Mouse (Mus musculus) stomach, postnatal 0 days (tissue): ENCODE results near the gene Zbtb20. TPM values are rescaled to one million over a fixed set of nuclear protein-coding genes. Genes with fewer than 3 reads are reported as not detected.

ENCODE experiments used
- ATAC-seq: fragments of 200-750 bp; cut with Nextera tagmentation; 2 replicates; pipeline ENCODE4 v1.8.0; 2017; ENCODE audit not compliant: low FRiP score, low TSS enrichment
- DNase-seq: peaks from one replicate; pipeline ENCODE4 v3.0.0-alpha.2; 2016; ENCODE audit warnings: low spot score
- H3K27ac ChIP-seq: fragments of 300-500 bp; sonication (generic); replicated peaks from 2 replicates; pipeline ENCODE4 v1.5.1; 2014; ENCODE audit warnings: mild to moderate bottlenecking, control low read depth
- H3K27me3 ChIP-seq: fragments of 300-500 bp; sonication (generic); 2 replicates; pipeline ENCODE4 v1.6.1; 2014; ENCODE audit warnings: low read length; ENCODE audit not compliant: control insufficient read depth, insufficient read depth
- H3K36me3 ChIP-seq: fragments of 300-500 bp; sonication (generic); 2 replicates; pipeline ENCODE4 v1.6.1; 2014; ENCODE audit warnings: low read length, mixed read lengths; ENCODE audit not compliant: control insufficient read depth, insufficient read depth
- H3K4me1 ChIP-seq: fragments of 300-500 bp; sonication (generic); replicated peaks from 2 replicates; pipeline ENCODE4 v1.6.1; 2014; ENCODE audit warnings: antibody characterized with exemption; ENCODE audit not compliant: control insufficient read depth, insufficient read depth
- H3K4me2 ChIP-seq: fragments of 300-500 bp; sonication (generic); replicated peaks from 2 replicates; pipeline ENCODE4 v1.6.1; 2014; ENCODE audit warnings: low read depth, mild to moderate bottlenecking, control low read depth, moderate library complexity
- H3K4me3 ChIP-seq: fragments of 300-500 bp; sonication (generic); 2 replicates; pipeline ENCODE4 v1.5.1; 2014; ENCODE audit warnings: low read depth, low read length, control low read depth
- H3K9ac ChIP-seq: fragments of 300-500 bp; sonication (generic); 2 replicates; pipeline ENCODE4 v1.6.1; 2014; ENCODE audit warnings: mild to moderate bottlenecking, low read length, control low read depth, mixed read lengths
- H3K9me3 ChIP-seq: fragments of 300-500 bp; sonication (generic); 2 replicates; pipeline ENCODE4 v1.6.1; 2016; ENCODE audit warnings: low read length; ENCODE audit not compliant: control insufficient read depth
- CTCF ChIP-seq: IDR thresholded peaks from 2 replicates; pipeline ENCODE4 v1.5.1; 2016; ENCODE audit warnings: antibody characterized with exemption, low read depth, mild to moderate bottlenecking, moderate library complexity
- EP300 ChIP-seq: optimal IDR thresholded peaks from 2 replicates; pipeline ENCODE3; 2016; ENCODE audit warnings: antibody characterized with exemption
- WGBS: fragments of 180-500 bp; shearing (Covaris S2); extraction: QIAGEN DNeasy Blood & Tissue Kit; methylation state at CpG from one replicate; pipeline ENCODE4 v1.1.7; 2014; 5-methylcytosine and 5-hydroxymethylcytosine counted together
- polyA plus RNA-seq: library from polyadenylated mRNA; unstranded; fragments of >200 nt; fragmentation: Nextera tagmentation; extraction: Ambion mirVana; gene quantifications from 2 replicates; pipeline ENCODE4 v1.2.1, GENCODE M21; 2015

The Zbtb20 gene
- polyA plus RNA-seq, 1 experiment from 2014 or later, result 15.7 TPM

DNA sequence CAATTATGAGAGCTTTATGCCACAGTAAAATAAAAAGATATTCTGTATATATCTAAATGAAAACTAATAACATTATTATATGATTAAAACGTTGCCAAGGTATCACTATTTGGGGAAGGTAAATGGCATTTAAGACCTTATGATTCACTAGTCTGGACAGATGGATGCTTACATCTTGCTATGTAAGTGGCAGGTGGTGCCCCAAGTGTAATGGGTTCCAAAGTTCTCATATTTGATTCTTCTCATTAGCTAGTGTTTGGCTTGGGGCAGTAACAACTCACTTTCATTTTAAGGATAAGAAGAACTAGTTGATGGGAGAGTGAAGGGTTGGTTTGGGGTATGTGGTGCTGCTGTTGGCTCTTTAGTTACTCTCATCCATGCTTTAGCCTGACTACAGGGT, 235.6 kb downstream of the Zbtb20 start:
- 73% methylated on average over 1 of the region's 1 CpGs for WGBS
- TF ChIP-seq EP300, result no peak
- TF ChIP-seq CTCF, result no peak
- H3K27me3 ChIP-seq, result no peaks in the 10 kb centered on the region
- no peak overlapping the region for H3K27ac ChIP-seq
- H3K36me3 ChIP-seq, result no peaks in the 10 kb centered on the region
- H3K9ac ChIP-seq, result no peak overlapping the region
- DNase-seq (no peak), ATAC-seq (no peak)
- no peaks in the 10 kb centered on the region for H3K4me1 ChIP-seq
- H3K4me2 ChIP-seq, result no peak overlapping the region
- no peak overlapping the region for H3K4me3 ChIP-seq
- H3K9me3 ChIP-seq, result no peaks in the 10 kb centered on the region

- no peaks in the 10 kb centered on the region for H3K9me3 ChIP-seq
- H3K27ac ChIP-seq, result no peak overlapping the region
- H3K27me3 ChIP-seq, result no peaks in the 10 kb centered on the region
- DNase-seq (no peak), ATAC-seq (0 out of 2 replicates have a peak, but pooled peaks have one; percentile 21)
- no peak overlapping the region for H3K4me2 ChIP-seq
- no peaks in the 10 kb centered on the region for H3K36me3 ChIP-seq
- no peak overlapping the region for H3K4me3 ChIP-seq
- no peak overlapping the region for H3K9ac ChIP-seq
- 85% methylated on average over 1 of the region's 1 CpGs for WGBS
- TF ChIP-seq CTCF (no peak), EP300 (no peak)
- no peaks in the 10 kb centered on the region for H3K4me1 ChIP-seq
Measured at GRCm38 (mm10) chr16:43113968-43114367, 238.3 kb downstream of the Zbtb20 start.

DNA sequence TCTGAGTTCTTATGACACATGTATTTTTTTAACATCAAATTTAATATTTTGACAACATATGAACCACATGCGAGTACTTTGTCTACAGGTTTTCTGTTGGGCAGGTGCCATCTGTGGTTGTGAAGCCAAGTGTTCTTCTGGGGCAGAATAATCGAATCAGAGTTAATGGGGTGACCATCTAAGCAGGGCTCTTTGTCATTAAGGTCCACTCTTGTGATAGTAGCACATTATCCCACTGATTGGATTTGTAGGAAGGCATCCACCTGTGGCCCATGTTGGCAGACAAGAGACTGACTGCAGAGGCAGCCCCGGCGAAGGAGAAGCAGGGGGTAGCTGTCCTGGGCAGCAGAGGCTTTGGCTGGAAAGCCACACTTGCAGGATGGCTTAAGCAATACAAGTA, 254.3 kb downstream of the Zbtb20 start:
- H3K27me3 ChIP-seq, result no peaks in the 10 kb centered on the region
- no peak overlapping the region for H3K9ac ChIP-seq
- no peaks in the 10 kb centered on the region for H3K36me3 ChIP-seq
- no peak for TF ChIP-seq CTCF
- TF ChIP-seq EP300, result no peak
- H3K4me1 ChIP-seq, result no peaks in the 10 kb centered on the region
- ATAC-seq (no peak), DNase-seq (no peak)
- H3K9me3 ChIP-seq, result no peaks in the 10 kb centered on the region
- H3K27ac ChIP-seq, result no peak overlapping the region
- 89% methylated on average over 4 of the region's 4 CpGs for WGBS
- no peak overlapping the region for H3K4me2 ChIP-seq
- H3K4me3 ChIP-seq, result no peak overlapping the region

DNA sequence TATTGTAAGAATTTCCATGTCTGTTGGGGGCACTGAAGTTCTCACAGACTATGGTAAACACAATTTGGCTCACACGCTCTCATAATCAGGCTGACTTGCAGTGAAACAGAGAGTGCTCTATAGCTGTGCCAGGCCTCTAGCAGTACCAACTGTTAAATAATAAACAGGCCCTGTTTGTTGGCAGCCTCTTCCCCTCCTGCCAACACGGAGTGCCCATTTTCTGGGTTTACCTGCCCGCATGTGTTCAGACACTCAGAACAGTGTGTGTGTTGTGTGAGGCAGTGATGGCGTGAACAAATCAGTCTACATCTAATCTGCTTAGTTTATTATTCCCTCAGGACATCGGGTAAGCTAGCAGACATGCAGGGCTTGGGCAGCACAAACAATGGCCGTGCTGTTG, 254.9 kb downstream of the Zbtb20 start:
- Histone ChIP-seq H3K4me2 (no peak overlapping the region), H3K4me3 (no peak overlapping the region), H3K27ac (no peak overlapping the region), H3K9me3 (no peaks in the 10 kb centered on the region), H3K36me3 (no peaks in the 10 kb centered on the region), H3K9ac (no peak overlapping the region), H3K4me1 (no peaks in the 10 kb centered on the region), H3K27me3 (no peaks in the 10 kb centered on the region)
- WGBS, result 58% methylated on average over 6 of the region's 6 CpGs
- DNase-seq (no peak), ATAC-seq (no peak)
- no peak for TF ChIP-seq CTCF
- TF ChIP-seq EP300, result no peak

DNA sequence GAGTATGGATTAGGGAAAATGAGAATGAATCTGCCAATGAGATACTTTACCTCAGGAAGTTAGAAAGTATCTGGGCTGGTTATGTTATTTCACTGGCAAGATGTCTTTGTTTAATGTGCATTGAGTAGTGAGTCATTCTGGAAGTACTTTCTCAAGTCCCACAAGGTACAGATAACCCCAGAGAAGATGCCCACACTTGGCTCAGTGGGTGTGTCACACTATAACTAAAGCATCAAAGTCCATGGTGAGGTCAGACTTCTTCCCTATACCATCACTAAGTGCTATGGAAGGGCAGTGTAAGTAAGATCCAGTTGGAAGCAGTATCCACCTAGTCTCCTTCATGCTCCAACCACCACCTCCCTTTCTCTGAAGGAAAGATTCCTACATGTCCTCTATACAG, 255.4 kb downstream of the Zbtb20 start:
- ATAC-seq, result peak; percentile 80

DNA sequence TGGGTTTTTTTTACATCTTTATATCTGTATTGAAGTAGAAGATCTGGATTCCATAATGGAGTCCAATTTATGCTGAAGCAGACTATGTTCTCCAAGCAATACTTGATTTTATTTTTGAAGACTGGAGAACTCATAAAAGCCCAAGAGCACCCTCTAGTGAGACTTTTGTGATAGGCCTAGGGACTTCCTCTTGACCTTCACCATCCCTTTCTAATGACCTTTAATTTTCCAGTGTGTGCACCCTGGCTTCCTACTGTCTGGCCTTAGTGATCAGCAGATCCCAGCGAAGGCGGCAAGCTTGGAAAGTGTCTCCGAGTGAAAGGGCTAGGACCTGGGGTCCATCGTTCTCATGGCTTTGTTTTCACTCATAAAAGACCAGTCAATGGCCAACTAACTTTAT, 292.8 kb downstream of the Zbtb20 start:
- Histone ChIP-seq H3K27ac (no peak overlapping the region), H3K36me3 (no peaks in the 10 kb centered on the region), H3K9me3 (no peaks in the 10 kb centered on the region), H3K4me3 (no peak overlapping the region), H3K4me1 (no peaks in the 10 kb centered on the region), H3K9ac (no peak overlapping the region), H3K4me2 (no peak overlapping the region), H3K27me3 (no peaks in the 10 kb centered on the region)
- WGBS, result 80% methylated on average over 4 of the region's 4 CpGs
- no peak for TF ChIP-seq EP300
- TF ChIP-seq CTCF, result peak; percentile 65
- no peak for ATAC-seq
- DNase-seq, result no peak

More for the DNA sequence above, 255.4 kb downstream of the Zbtb20 start:
- Histone ChIP-seq H3K27ac (no peak overlapping the region), H3K9me3 (no peaks in the 10 kb centered on the region), H3K4me2 (no peak overlapping the region), H3K4me1 (no peaks in the 10 kb centered on the region), H3K27me3 (no peaks in the 10 kb centered on the region), H3K4me3 (no peak overlapping the region), H3K9ac (no peak overlapping the region), H3K36me3 (no peaks in the 10 kb centered on the region)
- TF ChIP-seq EP300 (no peak), CTCF (no peak)
- DNase-seq, result no peak
